Mouse (Mus musculus): Measurements from ENCODE around the gene Abraxas2. TPM values are rescaled to one million over a fixed set of nuclear protein-coding genes. Genes with fewer than 3 reads are reported as not detected.

The Abraxas2 gene
- total and polyA plus RNA-seq, 3 experiments: 9.8 to 21.3 (median 20.3) TPM

DNA sequence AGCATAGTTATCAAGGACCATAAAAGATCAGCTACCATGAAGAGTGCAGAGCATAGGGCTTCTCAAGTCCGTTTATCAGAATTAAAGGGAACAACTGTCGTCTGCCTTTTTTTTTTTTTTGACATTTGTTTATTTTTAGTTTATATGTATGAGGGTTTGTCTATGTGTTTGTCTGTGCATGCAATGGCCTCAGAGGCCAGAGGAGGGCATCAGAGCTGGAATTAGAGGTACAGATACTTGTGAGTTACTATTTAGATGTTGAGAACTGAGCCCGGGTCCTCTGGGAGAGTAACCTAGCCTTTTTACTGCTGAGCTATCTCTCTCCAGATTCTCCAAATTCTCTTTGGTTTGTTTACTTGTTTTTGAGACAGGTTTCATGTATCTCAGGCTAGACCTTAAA lies 44.8 kb downstream of the Abraxas2 start:
- H3K4me3 ChIP-seq: no peak overlapping the region
- no peaks in the 10 kb centered on the region; the same call in 1 of the 2 replicates for H3K4me1 ChIP-seq (ENCODE audit: control insufficient read depth, insufficient read depth, low read length)
- no peaks in the 10 kb centered on the region for H3K36me3 ChIP-seq (ENCODE audit: control insufficient read depth, insufficient read depth, low read length)
- H3K79me2 ChIP-seq (replicated peaks; ENCODE audit: control insufficient read depth, insufficient read depth, low read length): no peaks in the 10 kb centered on the region
- WGBS: 76% methylated on average over 3 of the region's 3 CpGs
- intact Hi-C loops (cut with DNase I): no loop called here
- H3K27ac ChIP-seq: no peak overlapping the region
- no peak for DNase-seq
- H3K9ac ChIP-seq (ENCODE audit: low read depth, low read length): no peak overlapping the region
- no peaks in the 10 kb centered on the region for H3K27me3 ChIP-seq (ENCODE audit: control insufficient read depth, insufficient read depth, low read length)
- no peak for TF ChIP-seq EP300 (IDR thresholded peaks at IDR 0.05; ENCODE audit: insufficient read depth, low read depth, low read length)
- peak; percentile 28 for TF ChIP-seq CTCF (IDR thresholded peaks at IDR 0.05)

- intact Hi-C loops (cut with DNase I): no loop called here
- 55% methylated on average over 3 of the region's 3 CpGs for WGBS
Observed at GRCm38 (mm10) chr7:132921971-132922370, 62.9 kb downstream of the Abraxas2 start.

GRCm38 (mm10) chr7:132925227-132925626 lies 66.2 kb downstream of the Abraxas2 start:
- intact Hi-C loops (cut with DNase I): no loop called here
- DNase-seq: no peak
- no peak overlapping the region for H3K27ac ChIP-seq
- no peak overlapping the region for H3K9ac ChIP-seq (ENCODE audit: low read depth, low read length)
- no peaks in the 10 kb centered on the region for H3K36me3 ChIP-seq (ENCODE audit: control insufficient read depth, insufficient read depth, low read length)
- TF ChIP-seq POLR2A (IDR thresholded peaks at IDR 0.05; ENCODE audit: insufficient read depth, low read depth, low read length): no peak
- TF ChIP-seq CTCF (IDR thresholded peaks at IDR 0.05): no peak
- TF ChIP-seq EP300 (IDR thresholded peaks at IDR 0.05; ENCODE audit: insufficient read depth, low read depth, low read length): no peak
- WGBS: 76% methylated on average over 2 of the region's 2 CpGs
- H3K79me2 ChIP-seq (replicated peaks; ENCODE audit: control insufficient read depth, insufficient read depth, low read length): no peaks in the 10 kb centered on the region
- no peaks in the 10 kb centered on the region for H3K27me3 ChIP-seq (ENCODE audit: control insufficient read depth, insufficient read depth, low read length)
- H3K4me1 ChIP-seq (ENCODE audit: control insufficient read depth, insufficient read depth, low read length): no peaks in the 10 kb centered on the region
- no peak overlapping the region for H3K4me3 ChIP-seq

More at GRCm38 (mm10) chr7:132921971-132922370, 62.9 kb downstream of the Abraxas2 start:
- TF ChIP-seq CTCF (IDR thresholded peaks at IDR 0.05) (no peak), POLR2A (IDR thresholded peaks at IDR 0.05; ENCODE audit: insufficient read depth, low read depth, low read length) (no peak), EP300 (IDR thresholded peaks at IDR 0.05; ENCODE audit: insufficient read depth, low read depth, low read length) (no peak)
- Histone ChIP-seq H3K27ac (no peak overlapping the region), H3K4me1 (ENCODE audit: control insufficient read depth, insufficient read depth, low read length) (no peaks in the 10 kb centered on the region), H3K4me3 (no peak overlapping the region), H3K9ac (ENCODE audit: low read depth, low read length) (no peak overlapping the region), H3K27me3 (ENCODE audit: control insufficient read depth, insufficient read depth, low read length) (no peaks in the 10 kb centered on the region), H3K36me3 (ENCODE audit: control insufficient read depth, insufficient read depth, low read length) (no peaks in the 10 kb centered on the region), H3K79me2 (replicated peaks; ENCODE audit: control insufficient read depth, insufficient read depth, low read length) (no peaks in the 10 kb centered on the region)
- DNase-seq: no peak

- no peak overlapping the region for H3K4me3 ChIP-seq
- intact Hi-C loops (cut with DNase I): no loop called here
- H3K27me3 ChIP-seq (ENCODE audit: control insufficient read depth, insufficient read depth, low read length): no peaks in the 10 kb centered on the region
- TF ChIP-seq CTCF (IDR thresholded peaks at IDR 0.05) (no peak), EP300 (IDR thresholded peaks at IDR 0.05; ENCODE audit: insufficient read depth, low read depth, low read length) (no peak), POLR2A (IDR thresholded peaks at IDR 0.05; ENCODE audit: insufficient read depth, low read depth, low read length) (no peak)
- H3K4me1 ChIP-seq (ENCODE audit: control insufficient read depth, insufficient read depth, low read length): no peaks in the 10 kb centered on the region
- H3K36me3 ChIP-seq (ENCODE audit: control insufficient read depth, insufficient read depth, low read length): no peaks in the 10 kb centered on the region
- WGBS: 35% methylated on average over 3 of the region's 3 CpGs
- H3K79me2 ChIP-seq (replicated peaks; ENCODE audit: control insufficient read depth, insufficient read depth, low read length): no peaks in the 10 kb centered on the region
- H3K27ac ChIP-seq: no peak overlapping the region
- H3K9ac ChIP-seq (ENCODE audit: low read depth, low read length): no peak overlapping the region
- DNase-seq: no peak
Observed at GRCm38 (mm10) chr7:132927201-132927600, 68.2 kb downstream of the Abraxas2 start.

DNA sequence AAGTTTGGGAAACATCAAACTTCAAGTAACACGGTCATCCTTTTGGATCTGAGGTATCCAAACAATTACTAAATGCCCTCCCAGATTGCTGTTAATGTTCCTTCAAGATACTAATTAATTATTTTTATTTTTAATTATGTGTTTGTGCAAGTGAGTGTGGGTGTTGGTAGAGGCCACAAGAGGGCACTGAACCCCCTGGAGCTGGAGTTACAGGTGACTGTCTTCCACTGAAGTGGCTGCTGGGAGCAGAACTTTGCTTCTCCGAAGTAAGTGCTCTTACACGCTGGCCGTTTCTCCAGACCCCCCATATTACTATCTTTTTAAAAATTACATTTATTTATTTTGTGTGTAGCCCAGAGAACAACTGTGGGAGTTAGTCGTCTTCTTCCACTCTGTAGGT lies 71.0 kb downstream of the Abraxas2 start:
- H3K27me3 ChIP-seq (ENCODE audit: control insufficient read depth, insufficient read depth, low read length): no peaks in the 10 kb centered on the region
- no peak overlapping the region; the same call in 1 of the 2 replicates for H3K9ac ChIP-seq (ENCODE audit: low read depth, low read length)
- intact Hi-C loops (cut with DNase I): loop anchor here (2.0 to 5.0 kb wide), 3 partner anchors 72 to 192 kb away; partner anchors contain the start of genes Ctbp2, Eef1akmt2 and Fgfr2
- H3K36me3 ChIP-seq (ENCODE audit: control insufficient read depth, insufficient read depth, low read length): peaks cover 6% of the 10 kb centered on the region
- H3K4me1 ChIP-seq (ENCODE audit: control insufficient read depth, insufficient read depth, low read length): peaks cover 2% of the 10 kb centered on the region
- 92% methylated on average over 5 of the region's 5 CpGs for WGBS
- H3K79me2 ChIP-seq (replicated peaks; ENCODE audit: control insufficient read depth, insufficient read depth, low read length): peaks cover 2% of the 10 kb centered on the region; the same call in 1 of the 2 replicates
- no peak overlapping the region; the same call in 1 of the 2 replicates for H3K27ac ChIP-seq
- peak overlapping the region; percentile 89; the same call in 1 of the 2 replicates for H3K4me3 ChIP-seq
- no peak for DNase-seq
- TF ChIP-seq CTCF (IDR thresholded peaks at IDR 0.05) (peak; percentile 48), POLR2A (IDR thresholded peaks at IDR 0.05; ENCODE audit: insufficient read depth, low read depth, low read length) (no peak)

DNA sequence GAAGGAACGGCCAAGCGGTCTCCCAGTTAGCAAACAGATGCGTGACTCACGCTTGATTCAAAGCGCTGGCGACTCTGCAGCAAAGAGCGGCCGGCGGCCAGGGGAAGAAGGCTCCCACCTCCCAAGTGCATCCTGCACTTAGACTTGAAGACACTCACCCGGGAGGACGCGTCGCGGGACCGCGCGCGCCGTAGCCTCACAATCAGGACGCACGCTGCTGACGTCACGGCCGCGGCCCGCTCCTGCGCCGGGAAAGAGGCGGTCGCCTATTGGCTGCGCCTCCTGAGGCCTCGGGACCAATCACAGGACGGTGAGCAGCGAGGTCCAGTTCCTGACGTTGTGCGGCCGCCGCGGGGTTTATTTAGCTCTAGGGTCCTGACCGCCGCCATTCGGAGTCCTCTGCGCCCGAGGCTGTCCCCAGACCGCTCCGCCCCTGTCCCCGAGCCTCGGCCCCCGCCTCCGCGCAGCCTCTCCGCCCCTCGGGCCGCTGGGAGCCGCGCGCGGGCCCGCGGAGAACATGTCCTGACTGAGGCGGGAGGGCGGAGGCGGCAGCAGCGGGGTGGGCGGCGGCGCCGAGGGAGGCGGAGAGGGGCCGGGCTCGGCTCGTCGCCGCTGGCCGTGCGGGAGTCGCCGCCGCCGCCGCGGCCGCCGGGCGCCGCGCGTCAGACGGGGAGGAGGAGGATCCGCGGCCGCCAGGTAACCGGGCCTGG lies 72.0 kb downstream of the Abraxas2 start, which contains the start of gene Zranb1:
Zranb1 (plus strand) TSS at position 293 of the 710 bp plus-strand sequence.
- TF ChIP-seq POLR2A (IDR thresholded peaks at IDR 0.05; ENCODE audit: insufficient read depth, low read depth, low read length) (peak; percentile 85), CTCF (IDR thresholded peaks at IDR 0.05) (no peak)
- Histone ChIP-seq H3K79me2 (replicated peaks; ENCODE audit: control insufficient read depth, insufficient read depth, low read length) (peaks cover 2% of the 10 kb centered on the region; the same call in 1 of the 2 replicates), H3K9ac (ENCODE audit: low read depth, low read length) (peak within 1 kb of the TSS; percentile 93), H3K4me1 (ENCODE audit: control insufficient read depth, insufficient read depth, low read length) (peaks cover 2% of the 10 kb centered on the region), H3K27ac (peak within 1 kb of the TSS; percentile 96), H3K36me3 (ENCODE audit: control insufficient read depth, insufficient read depth, low read length) (peaks cover 6% of the 10 kb centered on the region), H3K4me3 (peak within 1 kb of the TSS; percentile 89), H3K27me3 (ENCODE audit: control insufficient read depth, insufficient read depth, low read length) (no peaks in the 10 kb centered on the region)
- peak; percentile 98 to 99 for DNase-seq
- WGBS: 3% methylated on average over 91 of the region's 93 CpGs
- intact Hi-C loops (cut with DNase I): loop anchor here (2.0 to 5.0 kb wide), 3 partner anchors 71 to 191 kb away; partner anchors contain the start of genes Ctbp2, Eef1akmt2 and Fgfr2
